Mouse (Mus musculus): ENCODE data around the gene Sigmar1.
"Not testable (repeated sequence)": the region's sequence is repeated elsewhere in the genome, so short reads cannot be mapped to it uniquely, and the experiment has no call there.

The Sigmar1 gene

DNA sequence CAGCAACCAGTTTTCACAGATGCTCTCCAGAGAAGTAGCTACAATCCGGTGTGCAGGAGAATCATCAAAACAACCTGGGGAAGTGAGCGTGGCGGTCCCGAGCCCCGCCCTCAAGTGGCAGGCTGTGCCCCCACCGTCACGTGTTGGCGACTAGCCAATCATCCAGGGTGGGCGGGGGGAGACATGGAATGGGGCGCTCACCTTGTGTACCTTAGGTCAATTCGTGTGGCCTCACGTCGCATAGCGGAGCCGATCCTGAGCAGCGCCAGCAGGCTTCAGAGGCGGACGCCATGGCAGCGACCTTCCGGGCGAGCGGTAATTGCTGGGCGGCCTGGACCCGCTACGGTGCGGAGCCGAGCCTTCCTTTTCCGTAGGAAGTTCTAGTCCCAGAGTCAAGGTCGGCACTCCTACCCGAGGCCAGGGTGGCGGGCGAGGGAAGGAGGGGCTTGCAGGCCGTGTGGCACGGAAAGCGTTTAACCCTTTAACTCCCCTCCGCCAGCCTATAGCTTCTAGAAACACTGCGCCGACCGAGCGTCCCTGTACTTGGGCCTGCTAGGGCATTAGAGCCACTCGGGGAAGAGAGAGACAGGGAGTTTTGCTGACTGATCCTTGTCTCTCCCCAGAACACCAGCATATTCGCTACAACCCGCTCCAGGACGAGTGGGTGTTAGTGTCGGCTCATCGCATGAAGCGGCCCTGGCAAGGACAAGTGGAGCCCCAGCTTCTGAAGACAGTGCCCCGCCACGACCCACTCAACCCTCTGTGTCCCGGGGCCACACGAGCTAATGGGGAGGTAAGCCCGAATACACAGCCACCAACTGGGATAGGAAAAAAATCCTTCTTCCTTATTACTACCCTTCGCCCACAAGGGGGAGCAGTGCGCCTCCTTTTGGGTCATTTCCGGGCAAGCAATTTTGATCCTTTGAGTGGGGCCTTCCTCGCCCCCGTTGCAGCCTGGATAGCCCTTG is at the start of gene Sigmar1:
Gene Sigmar1, minus strand, starts transcription at position 820 of the 968 bp plus-strand sequence.
- peak; percentile 78 for DNase-seq (ENCODE audit: low read depth, low spot score)

DNA sequence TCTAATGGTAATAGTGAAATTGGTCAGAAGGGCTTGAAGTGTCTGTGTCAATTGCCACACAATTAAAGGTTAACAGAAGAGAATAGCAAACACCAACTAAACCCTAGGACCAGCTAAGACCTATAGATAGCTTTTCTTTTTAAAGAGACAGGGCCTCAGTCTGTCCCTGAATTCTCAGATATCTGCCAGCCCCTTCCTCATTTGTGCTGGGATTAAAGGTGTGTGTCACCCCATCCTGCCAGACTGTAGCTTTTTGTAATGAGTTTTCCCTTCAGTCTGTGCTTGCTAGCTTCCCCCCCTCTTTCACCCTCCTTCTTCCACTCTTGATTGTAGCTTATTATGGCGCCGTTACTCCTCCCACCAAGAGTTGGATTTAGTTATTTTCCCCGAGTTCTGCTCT is 27.2 kb upstream of the Sigmar1 start:
- not testable (repeated sequence) for DNase-seq (ENCODE audit: low read depth, low spot score)

DNA sequence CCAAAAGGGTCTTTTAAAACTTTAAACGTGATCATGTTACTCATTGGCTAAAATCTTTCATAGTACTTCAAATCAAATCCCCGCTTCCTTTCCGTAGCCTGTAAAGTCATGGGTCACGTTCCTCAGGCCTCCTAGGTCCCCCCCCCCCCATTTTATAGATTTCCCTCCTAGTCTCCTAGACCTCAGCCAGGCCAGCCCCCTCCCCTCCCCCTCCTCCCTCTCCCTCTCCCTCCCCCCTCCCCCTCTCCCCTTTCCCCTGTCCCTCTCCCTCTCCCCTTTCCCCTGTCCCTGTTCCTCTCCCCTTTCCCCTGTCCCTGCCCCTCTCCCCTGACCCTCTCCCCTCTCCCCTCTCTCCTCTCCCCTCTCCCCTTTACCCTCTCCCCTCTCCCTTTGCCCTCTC is 26.8 kb upstream of the Sigmar1 start:
- not testable (repeated sequence) for DNase-seq (ENCODE audit: low read depth, low spot score)

DNA sequence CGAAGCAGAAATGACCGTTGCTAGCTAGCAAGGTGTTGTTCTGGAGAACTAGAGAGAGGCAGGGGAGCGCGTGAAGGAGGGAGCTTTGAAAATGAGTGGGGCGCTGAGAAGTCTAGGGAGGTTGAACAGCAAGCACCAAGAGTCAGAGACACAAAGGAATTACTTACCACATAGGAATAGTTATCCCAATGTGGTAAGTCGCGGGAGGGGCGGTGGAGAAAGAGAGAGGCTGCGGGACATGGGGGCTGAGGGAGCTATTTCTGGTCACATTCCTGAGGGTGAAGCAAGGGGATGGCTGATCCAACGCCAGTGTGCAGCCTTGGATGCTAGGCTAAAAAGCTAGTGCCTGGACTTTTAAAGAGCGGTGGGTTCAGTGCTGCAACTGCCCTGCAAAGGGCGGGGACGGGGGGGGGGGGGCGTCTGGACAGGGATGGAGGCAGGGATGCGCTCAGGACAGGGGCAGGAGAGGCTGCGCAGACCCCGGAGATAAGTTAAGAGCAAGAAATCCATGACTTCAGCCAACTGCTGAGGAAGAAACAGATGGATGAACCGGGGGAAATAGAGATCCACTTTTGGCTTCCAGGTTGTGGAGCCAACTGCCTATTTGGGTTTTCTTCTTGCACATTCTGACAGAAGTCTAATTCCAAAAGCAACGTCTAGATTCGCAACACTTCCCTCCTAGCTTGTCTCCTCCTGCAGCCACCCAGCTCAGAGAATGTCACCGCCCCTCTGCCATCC is 26.0 kb upstream of the Sigmar1 start:
- DNase-seq (ENCODE audit: low read depth, low spot score): not testable (repeated sequence)

DNA sequence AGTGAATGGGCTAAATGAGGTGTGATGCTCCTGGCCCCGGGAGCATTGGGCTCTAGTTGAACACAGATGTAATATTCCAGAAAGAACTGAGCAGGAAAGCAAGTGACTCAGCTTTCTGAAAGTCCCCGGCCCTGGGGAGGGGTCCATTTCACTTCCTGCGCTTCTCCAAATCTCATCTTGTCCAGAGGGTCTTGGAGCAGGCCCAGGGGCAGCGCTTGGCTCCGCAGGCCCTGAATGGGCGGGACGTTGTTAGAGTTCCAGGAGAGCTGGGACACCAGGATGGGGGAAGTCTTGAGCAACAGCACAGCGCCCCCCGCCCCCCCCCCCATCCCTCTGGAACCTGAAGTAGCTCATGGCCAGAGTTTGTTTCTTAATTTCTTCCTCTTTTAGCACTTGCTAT is 25.3 kb upstream of the Sigmar1 start:
- not testable (repeated sequence) for DNase-seq (ENCODE audit: low read depth, low spot score)

DNA sequence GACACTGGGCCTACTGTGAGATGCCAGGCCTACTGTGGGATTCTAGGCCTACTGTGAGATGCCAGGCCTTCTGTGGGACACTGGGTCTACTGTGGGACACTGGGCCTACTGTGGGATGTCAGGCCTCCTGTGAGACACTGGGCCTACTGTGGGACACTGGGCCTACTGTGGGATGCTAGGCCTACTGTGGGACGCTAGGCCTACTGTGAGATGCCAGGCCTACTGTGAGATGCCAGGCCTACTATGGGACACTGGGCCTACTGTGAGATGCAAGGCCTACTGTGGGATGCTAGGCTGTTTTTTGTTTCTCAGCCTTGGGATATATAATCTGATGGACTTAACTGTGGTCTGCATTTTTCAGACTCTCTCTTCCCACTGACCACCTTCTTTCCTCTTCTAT is 19.9 kb upstream of the Sigmar1 start:
- DNase-seq (ENCODE audit: low read depth, low spot score): not testable (repeated sequence)

DNA sequence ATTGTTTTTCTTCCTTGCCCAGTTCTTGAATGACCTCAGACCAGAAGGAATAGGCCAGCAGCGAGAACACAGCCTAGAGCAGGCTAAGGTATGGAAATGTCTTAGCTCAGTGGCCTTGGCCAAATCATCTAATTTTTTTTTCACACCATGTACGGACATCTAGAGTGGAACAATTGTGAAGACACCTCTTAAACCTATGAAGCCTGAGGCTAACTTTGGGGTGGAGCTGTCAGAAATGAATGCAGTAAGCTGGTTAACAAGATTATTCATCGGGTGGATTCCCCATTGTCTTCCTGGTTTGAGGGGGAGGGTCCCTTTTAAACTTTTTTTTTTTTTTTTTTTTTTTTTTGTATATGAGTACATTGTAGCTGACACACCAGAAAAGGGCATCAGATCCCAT is 18.5 kb upstream of the Sigmar1 start:
- DNase-seq (ENCODE audit: low read depth, low spot score): not testable (repeated sequence)

DNA sequence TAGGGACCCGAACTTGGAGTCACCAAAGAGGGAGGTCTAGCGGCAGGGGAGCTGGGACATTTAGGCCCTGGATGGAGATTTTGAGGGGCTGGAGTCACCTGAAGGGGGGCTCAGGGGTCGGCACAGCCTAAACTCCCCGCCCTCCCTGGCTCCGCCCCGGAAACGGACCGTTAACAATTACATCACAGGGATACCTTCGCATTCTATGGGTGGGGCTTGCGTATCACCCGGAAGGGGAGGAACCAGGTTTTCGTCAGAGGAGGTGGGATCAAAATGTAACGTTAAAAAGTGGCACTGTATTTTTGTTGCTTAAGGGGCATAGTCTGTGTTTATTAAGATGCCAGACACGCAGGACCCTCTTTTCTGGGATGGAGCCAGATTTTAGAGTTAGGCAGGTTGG is 18.0 kb upstream of the Sigmar1 start, which contains the start of gene Ccl27a:
Gene Ccl27a, minus strand, starts transcription at position 246 of the 400 bp plus-strand sequence.
- peak; percentile 62 for DNase-seq (ENCODE audit: low read depth, low spot score)

DNA sequence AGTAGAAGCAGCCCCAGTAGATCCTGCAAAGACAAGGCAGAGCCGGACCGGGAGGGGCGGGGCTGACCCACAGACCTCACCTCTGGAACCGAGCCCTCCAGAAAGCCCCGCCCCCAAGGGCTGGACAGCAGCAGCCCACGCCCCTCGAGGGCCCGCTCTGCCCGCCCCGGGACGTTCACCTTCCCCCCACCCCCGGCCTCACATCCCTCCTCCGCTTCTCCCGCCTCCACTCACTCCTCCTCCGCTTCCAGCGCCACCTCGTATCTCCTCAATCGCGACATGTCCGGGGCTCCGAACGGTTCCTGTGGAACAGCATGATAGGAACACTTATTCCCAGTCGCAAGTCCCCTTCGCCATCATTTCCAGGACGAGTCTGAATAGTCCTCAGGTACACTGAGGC is 17.5 kb upstream of the Sigmar1 start:
- DNase-seq (ENCODE audit: low read depth, low spot score): peak; percentile 62

DNA sequence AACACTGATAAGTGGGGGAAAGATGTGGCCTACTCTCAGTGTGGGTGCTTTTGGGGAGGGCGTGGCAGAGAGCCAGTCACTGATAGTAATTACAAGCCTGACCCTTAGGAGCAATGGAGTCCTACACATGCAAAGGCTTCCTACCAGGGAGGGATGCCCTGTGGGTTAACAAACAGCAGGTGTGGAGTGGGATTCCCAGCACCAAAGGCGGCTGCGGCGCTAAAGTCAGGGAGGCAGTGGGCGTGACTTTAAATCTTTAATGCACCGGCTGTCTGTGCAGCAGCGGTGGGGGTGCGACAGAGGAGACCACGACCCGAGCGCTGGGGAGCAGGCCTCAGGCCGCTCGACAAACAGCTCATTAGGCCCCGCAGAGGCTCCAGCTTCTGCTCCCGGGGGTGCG is 17.0 kb upstream of the Sigmar1 start:
- DNase-seq (ENCODE audit: low read depth, low spot score): not testable (repeated sequence)

DNA sequence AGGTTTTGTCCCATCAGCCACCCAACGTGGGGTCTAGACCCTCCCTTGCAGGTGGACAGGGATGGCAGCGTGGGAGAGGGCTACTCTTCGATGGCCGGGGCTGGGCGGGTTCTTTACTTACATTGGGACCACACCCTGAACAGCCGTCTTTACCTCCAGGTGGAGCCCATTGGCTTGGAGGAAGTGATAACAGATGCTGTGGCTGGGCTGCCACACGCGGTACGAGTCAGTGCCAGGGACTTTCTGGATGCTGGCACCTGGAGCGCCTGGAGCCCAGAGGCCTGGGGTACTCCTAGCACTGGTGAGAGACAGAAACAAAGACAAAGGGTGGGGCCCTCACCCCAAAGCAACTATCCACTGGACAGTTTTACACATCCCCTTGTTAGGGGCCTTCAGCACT is 11.3 kb upstream of the Sigmar1 start:
- not testable (repeated sequence) for DNase-seq (ENCODE audit: low read depth, low spot score)

DNA sequence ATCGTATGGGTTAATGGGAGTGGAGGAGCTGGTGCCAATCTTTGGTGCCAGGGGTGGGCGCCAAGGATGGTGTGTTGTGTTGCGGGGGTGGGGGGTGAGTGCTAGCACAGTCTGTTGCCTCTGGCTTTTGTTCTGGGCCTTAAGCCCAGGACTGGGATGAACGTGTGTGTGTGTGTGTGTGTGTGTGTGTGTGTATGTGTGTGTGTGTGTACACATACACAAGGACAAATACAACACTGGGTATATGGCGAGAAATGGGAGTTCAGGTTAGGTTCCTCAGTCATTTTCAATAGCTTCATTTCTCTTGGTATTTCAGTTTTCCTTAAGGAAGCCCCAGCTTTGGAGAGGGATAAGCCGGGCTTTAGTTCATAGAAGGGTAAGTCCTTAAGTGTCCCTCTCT is 7.2 kb upstream of the Sigmar1 start:
- not testable (repeated sequence) for DNase-seq (ENCODE audit: low read depth, low spot score)

DNA sequence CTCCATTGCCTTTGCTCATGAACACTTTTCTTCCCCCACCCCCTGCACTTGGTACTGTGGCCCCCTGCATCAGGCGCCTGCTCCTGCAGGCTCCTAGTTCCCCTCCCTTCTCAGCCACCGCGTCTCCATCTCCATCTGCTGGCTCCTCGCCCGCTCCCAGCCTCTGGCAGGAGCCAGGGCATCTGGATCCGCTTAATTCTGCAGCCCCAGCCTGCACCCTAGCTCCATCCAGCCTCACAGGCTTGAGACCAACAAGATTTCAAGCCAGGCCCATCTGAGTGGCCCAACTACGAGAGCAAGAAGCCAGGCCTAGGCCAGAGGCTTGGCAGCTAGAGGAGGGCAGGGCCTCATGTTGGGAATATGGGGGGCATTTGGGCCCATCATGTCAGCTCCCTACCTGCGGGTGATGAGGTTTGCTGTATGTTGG is 6.7 kb upstream of the Sigmar1 start:
- DNase-seq (ENCODE audit: low read depth, low spot score): peak; percentile 83

DNA sequence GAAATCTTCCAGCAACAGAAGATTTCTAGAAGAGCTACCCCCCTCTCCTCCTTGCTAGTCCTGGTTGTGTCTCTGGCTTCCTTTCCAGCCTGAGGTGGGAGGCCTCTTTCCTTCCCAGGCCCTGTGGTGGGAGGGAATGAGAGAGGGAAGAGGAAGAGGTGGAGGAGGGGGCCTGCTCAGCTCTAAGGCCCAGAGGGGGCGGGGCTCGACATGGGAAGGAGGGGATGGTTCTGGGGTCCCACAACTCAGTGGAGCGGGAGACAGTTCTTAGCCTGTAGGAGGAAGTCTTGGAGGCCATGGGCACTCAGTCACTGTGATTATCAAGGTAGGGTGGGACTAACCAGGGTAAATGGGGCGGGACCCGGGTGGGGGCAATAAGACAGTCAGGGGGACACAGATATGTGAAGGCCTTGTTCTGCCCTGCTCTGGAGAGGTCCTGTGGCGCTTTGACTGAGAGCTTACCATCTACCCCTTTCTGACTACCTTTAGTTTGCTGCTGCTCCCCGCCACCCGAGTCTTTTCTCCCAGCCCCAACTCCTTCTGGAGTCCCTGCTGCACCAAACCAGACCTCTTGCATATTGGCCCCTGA is 6.2 kb upstream of the Sigmar1 start:
- DNase-seq (ENCODE audit: low read depth, low spot score): no peak

DNA sequence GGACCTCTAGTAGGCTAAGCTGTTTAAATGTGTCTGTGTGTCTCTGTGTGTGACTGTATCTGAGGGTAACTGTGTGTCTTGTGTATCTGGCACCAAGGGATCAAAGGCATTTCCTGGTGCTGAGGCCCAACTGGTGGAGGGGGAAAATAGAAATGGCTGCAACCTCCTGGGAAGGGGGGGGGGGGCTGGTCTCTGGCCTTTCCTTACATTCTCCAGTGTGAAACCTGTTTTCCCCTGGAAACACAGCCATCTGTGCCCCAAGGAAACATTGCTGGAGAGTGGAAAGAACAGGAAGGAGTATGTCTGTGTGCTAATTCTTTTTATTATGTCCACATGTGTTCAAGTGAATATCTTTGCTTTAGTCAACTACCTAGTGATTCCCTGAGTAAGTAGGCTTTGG is 5.7 kb upstream of the Sigmar1 start:
- DNase-seq (ENCODE audit: low read depth, low spot score): no peak

DNA sequence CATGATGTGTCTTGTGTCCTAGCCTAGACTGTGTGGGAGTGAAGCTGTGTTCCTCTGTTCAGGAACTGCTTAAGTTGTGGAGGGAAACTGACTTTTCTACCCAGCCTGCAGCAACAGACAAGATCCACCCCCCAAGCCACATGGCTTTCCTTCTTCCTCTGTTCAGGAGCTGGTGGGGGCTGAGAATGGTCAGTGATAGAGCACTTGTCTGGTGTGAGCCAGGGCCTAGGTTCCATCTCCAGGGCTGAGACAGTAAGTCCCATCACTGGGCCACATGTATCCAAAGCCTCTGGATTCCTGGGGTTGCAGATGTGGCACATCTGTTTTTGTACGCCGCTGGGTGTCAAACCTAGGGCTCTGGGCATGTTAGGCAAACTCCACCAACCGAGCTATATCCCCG is 5.0 kb upstream of the Sigmar1 start:
- DNase-seq (ENCODE audit: low read depth, low spot score): no peak

DNA sequence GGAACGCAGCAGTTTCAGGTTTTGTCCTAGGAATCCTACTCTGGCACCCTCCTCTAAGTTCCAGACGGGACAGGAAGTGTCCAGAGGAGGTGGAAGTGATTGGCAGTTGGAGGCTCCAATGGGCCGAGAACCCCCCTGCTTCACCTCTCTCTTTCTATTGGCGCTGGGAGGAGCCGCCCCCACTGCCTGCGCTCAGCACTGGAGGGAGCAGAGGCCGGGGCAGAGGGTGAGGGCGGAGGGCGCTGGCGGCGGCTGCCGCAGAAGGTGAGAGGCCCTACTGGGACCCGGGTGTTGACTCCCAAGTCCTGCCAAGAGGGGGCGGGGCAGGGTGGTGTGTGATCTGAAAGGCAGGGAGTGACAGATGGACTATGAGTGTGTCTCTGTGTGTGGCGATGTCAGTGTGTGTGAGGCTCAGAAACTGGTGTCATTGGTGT is 4.3 kb upstream of the Sigmar1 start:
- DNase-seq (ENCODE audit: low read depth, low spot score): peak; percentile 96

DNA sequence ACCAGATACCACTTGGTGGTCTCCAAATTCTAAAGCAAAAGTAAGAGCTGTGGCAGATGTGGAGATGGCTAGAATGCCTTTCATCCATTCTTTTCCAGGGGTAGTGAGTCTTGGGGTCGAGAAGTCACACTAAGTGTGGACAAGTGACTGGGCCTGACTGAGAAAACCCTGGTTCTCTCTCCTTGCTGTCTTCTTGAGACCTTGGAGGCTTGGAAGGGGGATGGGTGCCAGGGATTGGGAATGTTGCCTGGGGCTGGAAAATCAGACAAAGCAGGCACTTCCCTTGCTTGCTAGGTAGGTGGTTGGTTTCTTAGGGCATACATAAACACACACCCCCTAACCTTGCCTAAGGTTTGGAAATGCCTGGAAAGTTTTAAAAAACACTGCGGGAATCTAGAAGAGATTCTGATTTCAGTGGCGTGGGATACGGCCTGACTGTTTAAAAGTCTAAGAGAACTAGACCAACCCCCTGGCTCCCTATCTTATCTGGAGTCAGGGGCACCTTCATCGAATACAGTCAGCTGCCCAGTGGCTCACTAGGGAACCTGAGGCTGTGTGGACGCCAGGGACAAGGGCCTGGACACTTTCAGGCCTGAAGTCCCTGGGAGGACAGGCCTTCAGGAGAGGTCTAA is 3.8 kb upstream of the Sigmar1 start:
- DNase-seq (ENCODE audit: low read depth, low spot score): no peak

DNA sequence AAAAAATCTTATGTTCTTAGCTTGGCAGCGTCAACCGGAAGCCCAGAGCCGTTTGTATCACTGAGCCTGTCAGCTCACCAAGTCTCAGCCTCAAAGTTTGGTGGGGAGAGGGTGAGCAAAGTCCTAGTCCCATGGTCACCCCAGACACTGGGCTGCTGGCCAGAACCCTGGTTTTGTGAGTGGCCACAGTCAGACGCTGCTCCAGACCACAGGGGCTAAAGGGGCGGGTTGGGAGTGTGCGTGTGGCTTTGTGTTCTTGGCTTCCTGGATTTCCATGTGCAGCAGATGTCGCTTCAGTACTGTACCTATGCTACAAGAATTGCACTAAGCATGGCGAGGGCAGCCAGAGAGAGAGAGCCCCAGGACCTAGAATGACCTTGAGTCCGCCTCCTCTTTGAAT is 3.2 kb upstream of the Sigmar1 start:
- DNase-seq (ENCODE audit: low read depth, low spot score): no peak

DNA sequence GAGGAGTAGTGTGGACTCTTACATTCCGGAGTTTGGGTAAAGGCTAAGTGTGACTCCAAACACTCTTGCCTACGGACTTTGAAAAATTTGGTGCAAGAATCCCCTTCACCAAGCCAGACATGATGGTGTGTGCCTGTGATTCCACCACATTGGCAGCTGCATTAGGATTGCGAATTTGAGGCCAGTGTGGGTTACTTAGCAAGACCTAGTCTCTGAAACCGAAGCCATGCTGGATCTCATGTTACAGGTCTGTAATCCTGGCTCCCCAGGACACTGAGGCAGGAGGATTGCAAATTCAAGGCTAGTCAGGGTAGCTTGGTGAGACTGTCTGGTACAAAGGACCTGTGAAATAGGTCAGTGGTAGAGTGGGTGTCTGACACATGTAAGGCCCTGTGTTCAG is 2.7 kb upstream of the Sigmar1 start:
- DNase-seq (ENCODE audit: low read depth, low spot score): no peak

DNA sequence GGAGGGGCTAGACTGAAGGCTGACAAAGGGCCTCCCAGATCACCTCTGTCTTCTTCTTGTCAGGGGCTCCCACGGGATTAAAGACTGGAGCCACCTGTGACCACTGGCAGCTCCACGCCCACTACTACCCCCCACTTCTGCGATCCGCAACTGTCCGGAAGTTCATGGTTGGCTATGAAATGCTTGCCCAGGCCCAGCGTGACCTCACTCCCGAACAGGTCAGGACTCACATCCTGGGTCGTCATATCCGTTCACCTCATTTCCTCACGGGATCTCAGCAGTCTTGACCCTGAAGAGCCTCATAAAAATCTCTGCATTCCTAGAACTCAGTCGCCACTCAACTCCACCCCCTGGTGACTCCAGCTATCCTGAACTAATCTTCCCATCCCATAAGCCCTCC is 2.1 kb upstream of the Sigmar1 start:
- no peak for DNase-seq (ENCODE audit: low read depth, low spot score)

DNA sequence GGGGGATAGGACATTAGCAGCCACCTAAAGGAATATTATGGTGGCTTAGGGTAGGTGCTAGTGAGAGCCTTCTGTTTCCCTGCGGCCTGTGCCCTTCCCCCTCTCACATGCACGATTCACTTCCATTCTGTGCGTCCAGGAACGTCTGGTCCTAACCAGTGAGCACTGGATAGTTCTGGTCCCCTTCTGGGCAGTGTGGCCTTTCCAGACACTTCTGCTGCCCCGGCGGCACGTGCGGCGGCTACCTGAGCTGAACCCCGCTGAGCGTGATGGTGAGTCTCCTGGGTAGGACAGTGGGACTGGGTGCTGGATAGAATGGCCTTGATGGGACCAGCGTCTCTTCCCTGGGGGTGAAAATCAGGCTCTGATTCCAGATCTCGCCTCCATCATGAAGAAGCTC is 1.4 kb upstream of the Sigmar1 start:
- DNase-seq (ENCODE audit: low read depth, low spot score): no peak
